Mouse (Mus musculus): ENCODE results near the gene Slc9a2. TPM values are rescaled to one million over a fixed set of nuclear protein-coding genes. Genes with fewer than 3 reads are reported as not detected.

Slc9a2 gene
- polyA plus RNA-seq, 1 experiment from 2014 or later: 0.45 TPM

DNA sequence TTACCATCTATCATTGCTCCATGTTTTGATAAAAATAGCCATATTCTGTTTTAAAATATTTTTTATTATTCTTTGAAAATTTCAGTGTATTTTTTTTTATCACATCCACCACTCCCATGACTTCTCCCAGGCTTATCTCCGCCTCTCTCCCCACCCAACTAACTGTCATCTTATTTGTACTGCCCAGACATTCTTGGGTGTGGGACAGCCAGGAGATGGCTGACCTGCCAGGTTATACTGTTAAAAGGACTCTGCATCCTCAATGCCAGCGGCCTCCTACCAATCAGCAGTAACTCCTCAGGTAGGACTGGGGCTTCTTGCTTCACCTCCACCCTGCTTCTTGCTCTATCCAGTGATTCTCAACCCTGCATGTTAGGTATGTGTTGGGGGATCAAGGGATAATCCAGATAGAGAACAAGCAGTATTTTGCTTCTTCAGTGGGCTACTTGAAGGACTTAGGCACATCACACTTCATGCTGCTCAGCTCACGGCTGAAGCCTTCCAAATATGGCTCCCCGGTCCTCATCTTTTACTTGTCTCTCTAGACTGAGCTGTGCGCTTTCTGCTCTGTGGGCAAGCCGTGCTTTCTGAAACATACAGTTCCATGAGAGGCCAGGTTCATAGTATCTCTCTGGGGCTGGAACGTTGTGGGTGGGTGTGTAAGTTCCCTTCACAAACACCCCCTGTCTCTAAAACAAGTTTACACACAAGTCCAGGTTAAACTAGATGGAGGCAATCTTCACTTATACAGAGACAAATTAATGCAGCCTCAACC lies 91.0 kb downstream of the Slc9a2 start:
- Histone ChIP-seq H3K4me1 (0 out of 2 replicates have a peak, but pooled peaks cover 3% of the 10 kb centered on the region), H3K4me2 (replicated peaks) (no peak overlapping the region), H3K9ac (no peak overlapping the region), H3K36me3 (peaks cover 15% of the 10 kb centered on the region), H3K4me3 (no peak overlapping the region), H3K27me3 (no peaks in the 10 kb centered on the region), H3K9me3 (no peaks in the 10 kb centered on the region), H3K27ac (no peak overlapping the region)
- ATAC-seq (ENCODE audit: low FRiP score, low read depth): no peak
- WGBS: 90% methylated on average over 7 of the region's 7 CpGs

DNA sequence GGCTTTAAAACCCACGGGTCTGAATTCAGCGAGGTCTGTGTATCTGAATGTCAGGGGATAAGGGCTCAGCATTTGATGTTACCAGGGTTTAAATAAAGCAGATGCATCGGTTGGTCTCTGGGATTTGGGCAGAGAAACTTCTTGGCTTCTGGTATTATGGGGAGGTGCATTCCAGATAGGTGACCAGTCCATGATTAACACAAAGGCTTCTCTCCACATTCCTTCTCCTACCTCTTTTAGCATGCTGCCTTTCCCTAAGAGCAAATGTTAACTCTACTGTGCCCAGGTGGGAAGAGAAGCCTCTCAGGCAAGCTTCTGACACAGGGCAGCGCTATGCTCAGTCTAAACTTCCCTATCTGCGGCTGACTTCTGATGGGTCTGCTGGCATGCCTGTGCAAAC lies 92.9 kb downstream of the Slc9a2 start:
- no peaks in the 10 kb centered on the region for H3K9me3 ChIP-seq
- WGBS: 84% methylated on average over 5 of the region's 5 CpGs
- H3K4me1 ChIP-seq: 0 out of 2 replicates have a peak, but pooled peaks cover 3% of the 10 kb centered on the region
- H3K27me3 ChIP-seq: no peaks in the 10 kb centered on the region
- no peak overlapping the region for H3K4me3 ChIP-seq
- no peak overlapping the region for H3K27ac ChIP-seq
- no peak overlapping the region for H3K9ac ChIP-seq
- ATAC-seq (ENCODE audit: low FRiP score, low read depth): no peak
- H3K36me3 ChIP-seq: peaks cover 15% of the 10 kb centered on the region
- no peak overlapping the region for H3K4me2 ChIP-seq (replicated peaks)

DNA sequence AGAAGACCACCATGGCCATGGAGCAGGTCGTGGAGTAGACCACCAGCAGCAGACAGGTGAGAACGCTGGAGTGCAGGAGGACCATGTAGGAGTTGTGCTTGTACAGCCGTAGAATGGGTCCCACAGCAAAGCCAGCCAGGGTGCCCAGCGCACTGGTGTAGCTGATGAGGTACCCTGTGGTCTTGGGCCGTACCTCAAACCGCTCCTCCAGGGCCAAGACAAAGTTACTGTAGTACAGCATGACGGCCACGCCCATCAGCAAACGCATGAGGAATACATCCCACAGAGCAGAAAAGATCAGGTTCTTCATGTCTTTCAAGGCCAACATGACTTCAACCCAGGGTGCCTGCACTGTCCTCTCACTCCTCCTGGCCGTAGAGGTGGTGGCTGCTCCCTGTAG lies 93.7 kb downstream of the Slc9a2 start:
- Histone ChIP-seq H3K4me1 (0 out of 2 replicates have a peak, but pooled peaks cover 3% of the 10 kb centered on the region), H3K4me3 (no peak overlapping the region), H3K9me3 (peaks cover 6% of the 10 kb centered on the region), H3K36me3 (peaks cover 22% of the 10 kb centered on the region), H3K27ac (no peak overlapping the region), H3K27me3 (no peaks in the 10 kb centered on the region), H3K9ac (no peak overlapping the region), H3K4me2 (replicated peaks) (no peak overlapping the region)
- 93% methylated on average over 10 of the region's 10 CpGs for WGBS
- ATAC-seq (ENCODE audit: low FRiP score, low read depth): no peak

DNA sequence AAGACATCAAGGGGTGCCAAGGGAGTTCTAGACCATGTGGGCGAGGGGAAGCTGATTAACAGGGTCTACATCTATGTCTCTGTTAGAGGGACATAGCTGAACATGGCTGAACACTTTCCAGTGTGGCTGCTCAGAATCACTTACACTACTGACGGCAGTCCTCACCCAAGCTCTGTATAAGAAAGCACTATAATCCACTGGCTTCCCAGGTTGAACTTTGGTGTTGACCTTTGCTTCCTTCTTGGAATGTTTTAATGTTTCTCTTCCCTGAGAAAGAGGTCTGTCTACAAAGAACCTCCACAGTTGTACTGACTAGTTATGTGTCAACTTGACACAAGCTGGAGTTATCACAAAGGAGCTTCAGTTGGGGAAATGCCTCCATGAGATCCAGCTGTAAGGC lies 95.7 kb downstream of the Slc9a2 start:
- no peak overlapping the region for H3K9ac ChIP-seq
- H3K4me3 ChIP-seq: no peak overlapping the region
- H3K27ac ChIP-seq: no peak overlapping the region
- peaks cover 8% of the 10 kb centered on the region for H3K9me3 ChIP-seq
- peaks cover 42% of the 10 kb centered on the region for H3K36me3 ChIP-seq
- WGBS: 72% methylated on average over 2 of the region's 2 CpGs
- no peak overlapping the region for H3K4me2 ChIP-seq (replicated peaks)
- 0 out of 2 replicates have a peak, but pooled peaks cover 3% of the 10 kb centered on the region for H3K4me1 ChIP-seq
- no peak for ATAC-seq (ENCODE audit: low FRiP score, low read depth)
- no peaks in the 10 kb centered on the region for H3K27me3 ChIP-seq

DNA sequence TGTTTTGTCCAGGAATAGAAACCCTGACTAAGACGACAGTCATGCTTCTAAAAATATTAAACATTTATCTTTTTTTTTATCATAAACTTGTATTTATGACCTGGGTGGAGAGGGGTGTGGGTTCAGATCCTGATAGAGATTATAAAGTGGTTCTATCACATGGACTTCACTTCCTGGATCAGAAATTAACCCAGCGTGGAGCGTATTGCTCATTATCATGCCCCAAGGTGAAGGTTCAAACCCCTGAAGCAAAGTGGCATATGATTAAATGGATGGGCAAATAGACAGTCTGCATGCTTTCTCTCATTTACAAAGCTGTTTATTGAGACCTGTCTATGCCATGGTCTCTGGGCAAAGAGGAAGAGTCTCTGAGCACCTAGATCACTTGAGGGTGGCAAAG lies 96.4 kb downstream of the Slc9a2 start:
- no peak overlapping the region for H3K4me2 ChIP-seq (replicated peaks)
- no peak for ATAC-seq (ENCODE audit: low FRiP score, low read depth)
- no peaks in the 10 kb centered on the region for H3K27me3 ChIP-seq
- H3K9me3 ChIP-seq: peaks cover 8% of the 10 kb centered on the region
- H3K4me1 ChIP-seq: 0 out of 2 replicates have a peak, but pooled peaks cover 3% of the 10 kb centered on the region
- no peak overlapping the region for H3K9ac ChIP-seq
- WGBS: 92% methylated on average over 3 of the region's 3 CpGs
- H3K27ac ChIP-seq: no peak overlapping the region
- no peak overlapping the region for H3K4me3 ChIP-seq
- H3K36me3 ChIP-seq: peaks cover 45% of the 10 kb centered on the region

DNA sequence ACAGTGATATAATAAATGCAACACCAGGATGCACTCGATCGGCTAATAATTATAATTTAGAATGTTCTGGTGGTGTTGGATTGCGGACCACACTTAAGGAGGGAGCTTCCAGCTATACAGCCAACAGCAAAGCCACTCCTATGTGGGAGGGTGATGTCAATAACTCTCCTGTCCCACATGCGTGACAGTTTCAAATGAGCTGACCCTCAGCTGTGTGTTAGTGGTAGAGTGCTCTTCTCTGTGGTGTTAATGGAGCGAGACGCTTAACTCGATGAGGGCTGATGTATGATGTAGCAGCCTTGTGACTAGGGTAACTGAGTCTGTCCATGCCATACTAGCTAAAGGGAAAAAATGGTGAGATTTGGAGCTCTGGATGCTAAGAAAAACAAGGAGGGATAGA lies 103.1 kb downstream of the Slc9a2 start:
- Histone ChIP-seq H3K27ac (no peak overlapping the region), H3K36me3 (peaks cover 48% of the 10 kb centered on the region), H3K9me3 (peaks cover 7% of the 10 kb centered on the region), H3K4me2 (replicated peaks) (no peak overlapping the region), H3K4me3 (no peak overlapping the region), H3K9ac (no peak overlapping the region), H3K4me1 (no peaks in the 10 kb centered on the region), H3K27me3 (no peaks in the 10 kb centered on the region)
- WGBS: 95% methylated on average over 7 of the region's 7 CpGs
- ATAC-seq (ENCODE audit: low FRiP score, low read depth): no peak

DNA sequence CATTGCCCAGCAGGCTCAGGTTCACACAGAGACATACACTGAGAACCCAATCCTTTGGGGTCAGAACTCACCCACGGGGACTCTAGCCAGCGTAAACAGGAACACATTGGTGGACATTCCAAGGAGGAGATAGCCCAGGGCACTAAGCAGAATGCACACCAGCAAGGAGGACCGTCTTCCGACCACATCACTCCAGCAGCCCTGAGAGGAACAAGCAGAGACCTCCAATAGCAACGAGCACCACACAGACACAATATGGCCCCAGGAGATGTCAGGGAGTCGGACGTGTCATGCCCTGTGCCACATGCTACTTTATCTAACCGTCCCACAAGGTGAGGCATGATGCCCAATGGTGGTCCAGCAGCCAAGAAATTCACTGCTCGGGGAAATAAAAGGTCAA lies 103.9 kb downstream of the Slc9a2 start:
- no peak overlapping the region for H3K4me3 ChIP-seq
- peaks cover 40% of the 10 kb centered on the region for H3K36me3 ChIP-seq
- no peaks in the 10 kb centered on the region for H3K27me3 ChIP-seq
- no peaks in the 10 kb centered on the region for H3K9me3 ChIP-seq
- H3K27ac ChIP-seq: no peak overlapping the region
- no peak for ATAC-seq (ENCODE audit: low FRiP score, low read depth)
- 91% methylated on average over 9 of the region's 9 CpGs for WGBS
- H3K9ac ChIP-seq: no peak overlapping the region
- no peak overlapping the region for H3K4me2 ChIP-seq (replicated peaks)
- 0 out of 2 replicates have a peak, but pooled peaks cover 3% of the 10 kb centered on the region for H3K4me1 ChIP-seq

DNA sequence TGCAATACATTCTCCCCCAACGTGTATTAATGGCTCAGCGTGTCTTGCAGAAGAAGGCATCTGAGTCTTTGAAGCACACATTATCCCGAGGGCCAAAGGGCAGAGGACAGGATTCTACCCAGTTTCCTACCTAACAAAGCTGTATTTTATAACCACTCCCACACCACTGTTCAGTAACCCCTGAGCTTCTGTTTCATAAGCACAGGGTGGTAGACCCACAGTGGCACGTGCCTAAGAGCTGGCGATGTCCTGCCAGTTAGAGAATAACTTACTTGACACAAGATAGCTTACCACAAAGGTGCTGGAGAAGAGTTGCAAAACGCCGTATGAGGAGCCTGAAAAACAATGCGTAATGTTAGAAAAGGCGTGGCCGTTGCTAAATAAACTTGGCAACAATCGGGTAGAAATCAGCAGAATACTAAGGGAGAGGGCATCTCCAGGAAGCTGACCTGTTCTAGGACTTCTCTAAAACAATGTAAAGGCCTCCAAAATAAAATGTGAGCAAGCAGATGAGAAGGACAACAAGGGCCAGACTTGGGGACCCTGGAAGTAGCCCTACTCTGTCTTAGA lies 105.6 kb downstream of the Slc9a2 start:
- Histone ChIP-seq H3K9me3 (no peaks in the 10 kb centered on the region), H3K27ac (no peak overlapping the region), H3K9ac (no peak overlapping the region), H3K36me3 (peaks cover 23% of the 10 kb centered on the region), H3K4me2 (replicated peaks) (no peak overlapping the region), H3K27me3 (no peaks in the 10 kb centered on the region), H3K4me1 (peaks cover 10% of the 10 kb centered on the region; the same call in 1 of the 2 replicates), H3K4me3 (no peak overlapping the region)
- no peak for ATAC-seq (ENCODE audit: low FRiP score, low read depth)
- 86% methylated on average over 11 of the region's 11 CpGs for WGBS

DNA sequence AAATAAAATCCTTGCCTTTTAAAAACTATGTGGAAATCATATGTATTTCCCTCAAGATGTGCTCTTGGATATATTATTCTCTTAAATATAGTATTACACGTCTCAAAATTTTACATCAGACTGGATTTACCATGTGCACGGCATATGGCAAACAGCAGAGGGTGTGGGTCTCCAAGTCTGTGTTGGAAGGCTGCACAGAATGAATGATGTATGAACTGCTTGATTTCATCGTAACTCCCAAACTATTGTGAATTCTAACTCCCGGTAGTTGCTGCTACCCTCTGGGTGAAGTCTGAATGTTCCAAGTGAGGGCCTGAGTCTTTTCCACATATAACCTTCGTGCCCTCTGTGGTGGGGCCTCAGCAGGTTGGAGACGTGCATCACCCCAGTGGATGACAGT lies 108.6 kb downstream of the Slc9a2 start:
- ATAC-seq (ENCODE audit: low FRiP score, low read depth): no peak
- H3K9ac ChIP-seq: no peak overlapping the region
- H3K4me2 ChIP-seq (replicated peaks): 0 out of 2 replicates have a peak overlapping the region, but pooled peaks have one; percentile 71
- H3K9me3 ChIP-seq: no peaks in the 10 kb centered on the region
- WGBS: 77% methylated on average over 6 of the region's 6 CpGs
- H3K36me3 ChIP-seq: peaks cover 8% of the 10 kb centered on the region; the same call in 1 of the 2 replicates
- H3K4me1 ChIP-seq: peaks cover 14% of the 10 kb centered on the region; the same call in 1 of the 2 replicates
- no peak overlapping the region for H3K27ac ChIP-seq
- H3K4me3 ChIP-seq: no peak overlapping the region
- H3K27me3 ChIP-seq: no peaks in the 10 kb centered on the region; the same call in 1 of the 2 replicates

DNA sequence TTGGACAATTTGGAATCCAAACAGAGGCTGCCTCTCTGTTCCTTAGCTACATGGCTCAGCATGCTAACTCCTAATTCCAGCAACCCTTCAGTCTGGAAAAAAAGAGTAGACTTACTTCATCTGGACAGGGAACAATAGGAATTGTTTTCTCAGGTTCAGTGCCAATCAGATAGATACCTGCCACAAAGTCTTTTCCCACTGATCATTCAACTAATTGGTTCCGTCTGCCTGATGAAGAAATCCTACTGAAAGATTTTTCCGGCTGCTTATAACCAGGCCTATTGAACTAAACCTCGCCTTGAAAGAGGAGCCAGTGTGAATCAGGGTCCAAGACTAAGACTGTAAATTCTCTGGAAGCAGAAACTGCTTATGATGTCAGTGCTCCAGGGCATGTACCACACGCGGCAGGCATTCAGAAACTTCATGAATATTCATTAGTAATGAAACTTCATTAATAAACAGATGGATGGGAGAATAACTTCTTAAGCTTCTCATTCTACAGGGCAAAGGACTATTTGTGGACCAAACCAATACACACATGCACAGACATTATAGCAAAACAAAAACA lies 109.4 kb downstream of the Slc9a2 start:
- 29% methylated on average over 5 of the region's 5 CpGs for WGBS
- H3K9ac ChIP-seq: peak overlapping the region; percentile 63
- H3K4me2 ChIP-seq (replicated peaks): peak overlapping the region; percentile 71
- peak overlapping the region; percentile 61 for H3K4me3 ChIP-seq
- H3K9me3 ChIP-seq: no peaks in the 10 kb centered on the region
- H3K36me3 ChIP-seq: 0 out of 2 replicates have a peak, but pooled peaks cover under 1% of the 10 kb centered on the region
- ATAC-seq (ENCODE audit: low FRiP score, low read depth): peak; percentile 17; the same call in 1 of the 2 replicates
- no peak overlapping the region; the same call in 1 of the 2 replicates for H3K27ac ChIP-seq
- no peaks in the 10 kb centered on the region; the same call in 1 of the 2 replicates for H3K27me3 ChIP-seq
- peaks cover 14% of the 10 kb centered on the region; the same call in 1 of the 2 replicates for H3K4me1 ChIP-seq

DNA sequence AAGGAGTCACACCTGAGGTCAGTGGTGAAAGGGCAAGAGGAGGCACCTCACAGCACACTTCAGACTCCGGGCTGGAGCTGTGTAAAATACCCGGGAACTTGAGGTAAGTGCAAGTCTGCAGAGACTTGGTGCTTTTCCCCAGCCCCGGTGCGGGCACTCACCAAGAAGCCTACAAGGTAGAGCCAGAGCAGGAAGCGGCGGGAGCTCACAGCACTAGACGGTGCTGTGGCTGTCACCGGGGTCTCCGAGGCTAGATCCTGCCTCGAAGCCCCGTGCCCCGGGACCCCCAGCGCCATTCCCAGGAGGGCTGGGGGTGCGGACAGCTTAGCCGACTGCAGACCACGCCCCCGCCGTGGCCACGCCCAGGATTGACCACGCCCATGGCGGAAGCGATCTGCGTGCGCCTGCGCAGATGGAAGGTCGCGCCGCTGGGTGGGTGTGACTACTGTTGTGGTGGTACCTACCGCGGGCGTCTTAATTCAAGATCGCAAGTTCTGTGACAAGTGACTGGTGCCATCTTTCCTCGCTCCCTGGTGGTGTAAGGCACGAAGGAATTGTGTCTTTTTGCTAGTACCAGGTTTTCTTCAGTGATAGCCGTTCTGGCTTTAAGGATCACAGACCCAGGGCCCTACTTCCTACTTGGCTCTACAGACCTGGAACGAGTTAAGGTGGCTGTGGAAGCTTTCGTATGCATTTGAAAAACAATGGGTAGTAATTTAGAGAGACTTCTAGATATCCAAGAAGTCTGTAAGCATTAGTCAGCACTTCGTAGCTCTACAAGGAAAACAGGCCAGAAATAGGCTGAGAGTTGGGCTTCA lies 110.2 kb downstream of the Slc9a2 start, which contains the start of gene Mfsd9:
TSS of gene Mfsd9 (minus strand) at position 364 of the 818 bp plus-strand sequence.
- H3K9ac ChIP-seq: peak within 1 kb of the TSS; percentile 63

More for the DNA sequence above, 110.2 kb downstream of the Slc9a2 start, which contains the start of gene Mfsd9:
- ATAC-seq (ENCODE audit: low FRiP score, low read depth): peak; percentile 91
- Histone ChIP-seq H3K9me3 (no peaks in the 10 kb centered on the region), H3K27me3 (no peaks in the 10 kb centered on the region; the same call in 1 of the 2 replicates), H3K4me1 (peaks cover 14% of the 10 kb centered on the region; the same call in 1 of the 2 replicates), H3K36me3 (no peaks in the 10 kb centered on the region), H3K4me2 (replicated peaks) (peak within 1 kb of the TSS; percentile 71), H3K4me3 (peak within 1 kb of the TSS; percentile 61), H3K27ac (no peak within 1 kb of the TSS; the same call in none of the 2 replicates)
- 8% methylated on average over 38 of the region's 38 CpGs for WGBS
